Mouse (Mus musculus): Measurements from ENCODE around the gene Aldh1b1.

Aldh1b1 gene

GRCm38 (mm10) chr4:45798964-45799363 lies at the start of gene Aldh1b1:
Gene Aldh1b1, plus strand, starts transcription at chr4:45799022.
- peak; percentile 76 for DNase-seq (ENCODE audit: low read depth, low spot score)

GRCm38 (mm10) chr4:45749449-45749848 lies 49.4 kb upstream of the Aldh1b1 start:
- DNase-seq (ENCODE audit: low read depth, low spot score), result no peak

- DNase-seq (ENCODE audit: low read depth, low spot score), result no peak
Measured at GRCm38 (mm10) chr4:45750477-45750876, 48.3 kb upstream of the Aldh1b1 start.

GRCm38 (mm10) chr4:45753211-45753809 lies 45.5 kb upstream of the Aldh1b1 start:
- no peak for DNase-seq (ENCODE audit: low read depth, low spot score)

GRCm38 (mm10) chr4:45754171-45754570 lies 44.7 kb upstream of the Aldh1b1 start:
- DNase-seq (ENCODE audit: low read depth, low spot score), result no peak

- no peak for DNase-seq (ENCODE audit: low read depth, low spot score)
Measured at GRCm38 (mm10) chr4:45755097-45755496, 43.7 kb upstream of the Aldh1b1 start.

- DNase-seq (ENCODE audit: low read depth, low spot score), result no peak
Measured at GRCm38 (mm10) chr4:45755881-45756280, 42.9 kb upstream of the Aldh1b1 start.

- DNase-seq (ENCODE audit: low read depth, low spot score), result no peak
Measured at GRCm38 (mm10) chr4:45757941-45758340, 40.9 kb upstream of the Aldh1b1 start.

GRCm38 (mm10) chr4:45759411-45759810 lies 39.4 kb upstream of the Aldh1b1 start:
- DNase-seq (ENCODE audit: low read depth, low spot score), result no peak

GRCm38 (mm10) chr4:45762600-45762999 lies 36.2 kb upstream of the Aldh1b1 start:
- DNase-seq (ENCODE audit: low read depth, low spot score), result no peak

- DNase-seq (ENCODE audit: low read depth, low spot score), result peak; percentile 21
Measured at GRCm38 (mm10) chr4:45763288-45764140, 35.3 kb upstream of the Aldh1b1 start.

GRCm38 (mm10) chr4:45764141-45764494 lies 34.7 kb upstream of the Aldh1b1 start:
- DNase-seq (ENCODE audit: low read depth, low spot score), result peak; percentile 44

- no peak for DNase-seq (ENCODE audit: low read depth, low spot score)
Measured at GRCm38 (mm10) chr4:45765121-45765564, 33.7 kb upstream of the Aldh1b1 start.

GRCm38 (mm10) chr4:45765565-45766201 lies 33.1 kb upstream of the Aldh1b1 start:
- peak; percentile 6 for DNase-seq (ENCODE audit: low read depth, low spot score)

GRCm38 (mm10) chr4:45766774-45767173 lies 32.0 kb upstream of the Aldh1b1 start:
- no peak for DNase-seq (ENCODE audit: low read depth, low spot score)

GRCm38 (mm10) chr4:45767891-45768558 lies 30.8 kb upstream of the Aldh1b1 start:
- no peak for DNase-seq (ENCODE audit: low read depth, low spot score)

GRCm38 (mm10) chr4:45769141-45769540 lies 29.7 kb upstream of the Aldh1b1 start:
- no peak for DNase-seq (ENCODE audit: low read depth, low spot score)

- no peak for DNase-seq (ENCODE audit: low read depth, low spot score)
Measured at GRCm38 (mm10) chr4:45769791-45770637, 28.8 kb upstream of the Aldh1b1 start.

GRCm38 (mm10) chr4:45770638-45771033 lies 28.2 kb upstream of the Aldh1b1 start:
- no peak for DNase-seq (ENCODE audit: low read depth, low spot score)

GRCm38 (mm10) chr4:45771173-45771572 lies 27.6 kb upstream of the Aldh1b1 start:
- no peak for DNase-seq (ENCODE audit: low read depth, low spot score)

- peak; percentile 60 for DNase-seq (ENCODE audit: low read depth, low spot score)
Measured at GRCm38 (mm10) chr4:45771619-45772018, 27.2 kb upstream of the Aldh1b1 start.
